Mouse (Mus musculus): ENCODE data around the gene Wnt9a.

- TF ChIP-seq CTCF (IDR thresholded peaks at IDR 0.05; ENCODE audit: low read depth) = no peak
- no peak for TF ChIP-seq EP300 (IDR thresholded peaks at IDR 0.05; ENCODE audit: low read depth)
Observed at GRCm38 (mm10) chr11:59327625-59328024, 20.9 kb downstream of the Wnt9a start.

All from liver, embryonic 14.5 days (tissue).